Mouse (Mus musculus): Measurements from ENCODE around the gene 2310030G06Rik. TPM values are rescaled to one million over a fixed set of nuclear protein-coding genes. Genes with fewer than 3 reads are reported as not detected.

2310030G06Rik gene
- polyA plus RNA-seq, 1 experiment from 2014 or later, result 11.6 TPM

GRCm38 (mm10) chr9:50727171-50727924 lies 19.0 kb downstream of the 2310030G06Rik start:
- Histone ChIP-seq H3K4me3 (ENCODE audit: low read depth, low read length) (peak overlapping the region; percentile 48), H3K9me3 (ENCODE audit: low read length) (no peaks in the 10 kb centered on the region), H3K9ac (replicated peaks) (peak overlapping the region; percentile 41; the same call in 1 of the 2 replicates), H3K27me3 (ENCODE audit: insufficient read depth, low read length) (peaks cover 14% of the 10 kb centered on the region), H3K36me3 (replicated peaks; ENCODE audit: insufficient read depth, low read length) (no peaks in the 10 kb centered on the region), H3K27ac (ENCODE audit: low read depth) (no peak overlapping the region), H3K4me1 (ENCODE audit: insufficient read depth) (peaks cover 11% of the 10 kb centered on the region), H3K4me2 (ENCODE audit: low read depth, low read length) (peak overlapping the region; percentile 84)
- DNase-seq (no peak), ATAC-seq (no peak)
- TF ChIP-seq EP300 (IDR thresholded peaks at IDR 0.05; ENCODE audit: low read depth) (no peak), CTCF (IDR thresholded peaks at IDR 0.05; ENCODE audit: low read depth) (no peak)
- 17% methylated on average over 30 of the region's 30 CpGs for WGBS (ENCODE audit: insufficient replicate concordance)

- WGBS (ENCODE audit: insufficient replicate concordance), result 71% methylated on average over 8 of the region's 8 CpGs
Observed at GRCm38 (mm10) chr9:50725921-50726590, 20.3 kb downstream of the 2310030G06Rik start.

GRCm38 (mm10) chr9:50724661-50725330 lies 21.5 kb downstream of the 2310030G06Rik start:
- H3K4me3 ChIP-seq (ENCODE audit: low read depth, low read length), result no peak overlapping the region
- WGBS (ENCODE audit: insufficient replicate concordance), result 49% methylated on average over 3 of the region's 3 CpGs
- ATAC-seq (peak; percentile 72), DNase-seq (no peak)
- H3K27me3 ChIP-seq (ENCODE audit: insufficient read depth, low read length), result peaks cover 14% of the 10 kb centered on the region
- peaks cover 11% of the 10 kb centered on the region for H3K4me1 ChIP-seq (ENCODE audit: insufficient read depth)
- no peaks in the 10 kb centered on the region for H3K9me3 ChIP-seq (ENCODE audit: low read length)
- H3K4me2 ChIP-seq (ENCODE audit: low read depth, low read length), result no peak overlapping the region
- no peak overlapping the region for H3K9ac ChIP-seq (replicated peaks)
- H3K27ac ChIP-seq (ENCODE audit: low read depth), result no peak overlapping the region
- no peaks in the 10 kb centered on the region for H3K36me3 ChIP-seq (replicated peaks; ENCODE audit: insufficient read depth, low read length)
- no peak for TF ChIP-seq CTCF (IDR thresholded peaks at IDR 0.05; ENCODE audit: low read depth)
- no peak for TF ChIP-seq EP300 (IDR thresholded peaks at IDR 0.05; ENCODE audit: low read depth)

More at GRCm38 (mm10) chr9:50725921-50726590, 20.3 kb downstream of the 2310030G06Rik start:
- no peak overlapping the region for H3K9ac ChIP-seq (replicated peaks)
- DNase-seq (no peak), ATAC-seq (no peak)
- H3K4me1 ChIP-seq (ENCODE audit: insufficient read depth), result peaks cover 11% of the 10 kb centered on the region
- peaks cover 14% of the 10 kb centered on the region for H3K27me3 ChIP-seq (ENCODE audit: insufficient read depth, low read length)
- no peak for TF ChIP-seq EP300 (IDR thresholded peaks at IDR 0.05; ENCODE audit: low read depth)
- no peak for TF ChIP-seq CTCF (IDR thresholded peaks at IDR 0.05; ENCODE audit: low read depth)
- H3K27ac ChIP-seq (ENCODE audit: low read depth), result no peak overlapping the region
- H3K36me3 ChIP-seq (replicated peaks; ENCODE audit: insufficient read depth, low read length), result no peaks in the 10 kb centered on the region
- H3K4me3 ChIP-seq (ENCODE audit: low read depth, low read length), result no peak overlapping the region
- no peaks in the 10 kb centered on the region for H3K9me3 ChIP-seq (ENCODE audit: low read length)
- no peak overlapping the region for H3K4me2 ChIP-seq (ENCODE audit: low read depth, low read length)

- WGBS (ENCODE audit: insufficient replicate concordance), result 69% methylated on average over 2 of the region's 2 CpGs
- no peaks in the 10 kb centered on the region for H3K36me3 ChIP-seq (replicated peaks; ENCODE audit: insufficient read depth, low read length)
- peaks cover 14% of the 10 kb centered on the region for H3K27me3 ChIP-seq (ENCODE audit: insufficient read depth, low read length)
Observed at GRCm38 (mm10) chr9:50724147-50724546, 22.2 kb downstream of the 2310030G06Rik start.

GRCm38 (mm10) chr9:50723406-50723805 lies 22.9 kb downstream of the 2310030G06Rik start:
- Histone ChIP-seq H3K9ac (replicated peaks) (no peak overlapping the region), H3K9me3 (ENCODE audit: low read length) (no peaks in the 10 kb centered on the region), H3K4me1 (ENCODE audit: insufficient read depth) (peaks cover 11% of the 10 kb centered on the region), H3K4me3 (ENCODE audit: low read depth, low read length) (no peak overlapping the region), H3K27ac (ENCODE audit: low read depth) (no peak overlapping the region), H3K4me2 (ENCODE audit: low read depth, low read length) (no peak overlapping the region), H3K36me3 (replicated peaks; ENCODE audit: insufficient read depth, low read length) (no peaks in the 10 kb centered on the region), H3K27me3 (ENCODE audit: insufficient read depth, low read length) (peaks cover 14% of the 10 kb centered on the region)
- 57% methylated on average over 7 of the region's 7 CpGs for WGBS (ENCODE audit: insufficient replicate concordance)
- TF ChIP-seq EP300 (IDR thresholded peaks at IDR 0.05; ENCODE audit: low read depth) (no peak), CTCF (IDR thresholded peaks at IDR 0.05; ENCODE audit: low read depth) (no peak)
- ATAC-seq, result peak; percentile 19; the same call in 1 of the 2 replicates
- DNase-seq, result peak; percentile 51

More at GRCm38 (mm10) chr9:50724147-50724546, 22.2 kb downstream of the 2310030G06Rik start:
- H3K27ac ChIP-seq (ENCODE audit: low read depth), result no peak overlapping the region
- no peak overlapping the region for H3K4me3 ChIP-seq (ENCODE audit: low read depth, low read length)
- peaks cover 11% of the 10 kb centered on the region for H3K4me1 ChIP-seq (ENCODE audit: insufficient read depth)
- TF ChIP-seq EP300 (IDR thresholded peaks at IDR 0.05; ENCODE audit: low read depth) (no peak), CTCF (IDR thresholded peaks at IDR 0.05; ENCODE audit: low read depth) (no peak)
- no peaks in the 10 kb centered on the region for H3K9me3 ChIP-seq (ENCODE audit: low read length)
- no peak overlapping the region for H3K4me2 ChIP-seq (ENCODE audit: low read depth, low read length)
- ATAC-seq, result no peak
- no peak overlapping the region for H3K9ac ChIP-seq (replicated peaks)
- no peak for DNase-seq

GRCm38 (mm10) chr9:50722451-50722911 lies 23.9 kb downstream of the 2310030G06Rik start:
- TF ChIP-seq EP300 (IDR thresholded peaks at IDR 0.05; ENCODE audit: low read depth) (no peak), CTCF (IDR thresholded peaks at IDR 0.05; ENCODE audit: low read depth) (no peak)

More at GRCm38 (mm10) chr9:50722451-50722911, 23.9 kb downstream of the 2310030G06Rik start:
- 57% methylated on average over 8 of the region's 8 CpGs for whole genome bisulfite sequencing (ENCODE audit: insufficient replicate concordance)
- peaks cover 6% of the 10 kb centered on the region for H3K4me1 ChIP-seq (ENCODE audit: insufficient read depth)
- DNase-seq, result no peak
- no peak overlapping the region for H3K27ac ChIP-seq (ENCODE audit: low read depth)
- H3K9ac ChIP-seq (replicated peaks), result no peak overlapping the region
- H3K9me3 ChIP-seq (ENCODE audit: low read length), result no peaks in the 10 kb centered on the region
- no peak for ATAC-seq
- peaks cover 8% of the 10 kb centered on the region for H3K27me3 ChIP-seq (ENCODE audit: insufficient read depth, low read length)
- no peak overlapping the region for H3K4me3 ChIP-seq (ENCODE audit: low read depth, low read length)
- no peaks in the 10 kb centered on the region for H3K36me3 ChIP-seq (replicated peaks; ENCODE audit: insufficient read depth, low read length)
- H3K4me2 ChIP-seq (ENCODE audit: low read depth, low read length), result no peak overlapping the region
